Mouse (Mus musculus): ENCODE measurements around the gene Pipox.

DNA sequence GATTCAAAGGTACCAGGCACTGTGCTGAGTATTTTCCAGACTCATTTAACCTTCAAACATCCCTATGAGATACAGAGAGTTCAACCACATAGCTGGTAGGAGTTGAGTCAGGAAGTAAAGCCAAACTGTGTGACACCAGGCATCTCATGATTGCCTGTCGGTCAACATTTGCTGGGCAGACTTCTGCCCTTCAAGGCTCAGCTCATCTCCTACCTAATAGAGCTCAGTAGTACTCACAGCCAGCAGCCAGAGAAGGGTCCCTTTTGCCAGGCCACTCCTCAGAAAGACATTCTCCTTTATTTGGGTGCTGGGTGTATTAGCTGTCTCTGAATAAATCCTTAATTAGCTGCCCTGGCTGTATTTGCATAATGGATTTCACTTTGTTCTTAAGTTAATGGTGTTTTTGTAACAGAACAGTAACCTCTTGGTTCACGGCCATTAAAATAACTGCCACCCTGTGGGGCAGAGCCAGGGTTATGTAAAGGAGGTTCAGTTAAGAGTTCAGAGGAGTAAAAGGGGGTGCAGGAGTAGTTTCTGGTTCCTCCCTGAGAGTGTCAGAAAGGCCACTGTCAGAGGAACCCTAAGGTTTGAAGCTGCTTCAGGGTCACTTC lies 3.1 kb downstream of the Pipox start:
- TF ChIP-seq CTCF (conservative IDR thresholded peaks at IDR 0.05; ENCODE audit: insufficient read depth, insufficient read length, low read depth, low read length) (no peak), POLR2A (IDR thresholded peaks at IDR 0.05; ENCODE audit: low read depth, low read length) (no peak)

Measured in kidney, adult 2 months (tissue).